Mouse (Mus musculus) intestine, embryonic 14.5 days (tissue): ENCODE data around the gene Tmem74b. TPM values are rescaled to one million over a fixed set of nuclear protein-coding genes. Genes with fewer than 3 reads are reported as not detected.

ENCODE experiments used
- ATAC-seq: fragments of 200-750 bp; cut with Nextera tagmentation; replicated peaks from 2 replicates; pipeline ENCODE4 v1.8.0; 2017; ENCODE audit warnings: low read depth, moderate number of reproducible peaks, moderate TSS enrichment, moderate library complexity; ENCODE audit not compliant: low FRiP score, low TSS enrichment
- DNase-seq: peaks from one replicate; pipeline ENCODE4 v3.0.0-alpha.2; 2018; ENCODE audit warnings: low spot score
- H3K27ac ChIP-seq: fragments of 300-500 bp; sonication (generic); 2 replicates; pipeline ENCODE4 v1.5.1; 2014; ENCODE audit warnings: low read depth, mild to moderate bottlenecking, control low read depth
- H3K27me3 ChIP-seq: fragments of 300-500 bp; sonication (generic); replicated peaks from 2 replicates; pipeline ENCODE4 v1.6.1; 2014; ENCODE audit warnings: low read length, control low read depth; ENCODE audit not compliant: control insufficient read depth, insufficient read depth
- H3K36me3 ChIP-seq: fragments of 300-500 bp; sonication (generic); 2 replicates; pipeline ENCODE4 v1.6.1; 2014; ENCODE audit warnings: low read length, control low read depth; ENCODE audit not compliant: control insufficient read depth, insufficient read depth
- H3K4me1 ChIP-seq: fragments of 300-500 bp; sonication (generic); replicated peaks from 2 replicates; pipeline ENCODE4 v1.6.1; 2014; ENCODE audit warnings: low read length, control low read depth, mixed read lengths; ENCODE audit not compliant: control insufficient read depth, insufficient read depth
- H3K4me2 ChIP-seq: fragments of 300-500 bp; sonication (generic); 2 replicates; pipeline ENCODE4 v1.6.1; 2014; ENCODE audit warnings: low read length
- H3K4me3 ChIP-seq: fragments of 300-500 bp; sonication (generic); 2 replicates; pipeline ENCODE4 v1.5.1; 2014; ENCODE audit warnings: low read depth, low read length, control low read depth, mixed read lengths
- H3K9ac ChIP-seq: fragments of 300-500 bp; sonication (generic); 2 replicates; pipeline ENCODE4 v1.6.1; 2014; ENCODE audit warnings: mild to moderate bottlenecking, low read length
- H3K9me3 ChIP-seq: fragments of 300-500 bp; sonication (generic); 2 replicates; pipeline ENCODE4 v1.6.1; 2016; ENCODE audit warnings: low read length, control low read depth; ENCODE audit not compliant: control insufficient read depth
- WGBS: fragments of 180-500 bp; shearing (Covaris S2); extraction: QIAGEN DNeasy Blood & Tissue Kit; methylation state at CpG from one replicate; pipeline ENCODE4 v1.1.7; 2014; 5-methylcytosine and 5-hydroxymethylcytosine counted together
- polyA plus RNA-seq: library from polyadenylated mRNA; unstranded; fragments of >200 nt; fragmentation: Nextera tagmentation; extraction: Ambion mirVana; gene quantifications from 2 replicates; pipeline ENCODE4 v1.2.1, GENCODE M21; 2014

Tmem74b gene
- 2.3 and 2.7 TPM in 2 replicates for polyA plus RNA-seq

DNA sequence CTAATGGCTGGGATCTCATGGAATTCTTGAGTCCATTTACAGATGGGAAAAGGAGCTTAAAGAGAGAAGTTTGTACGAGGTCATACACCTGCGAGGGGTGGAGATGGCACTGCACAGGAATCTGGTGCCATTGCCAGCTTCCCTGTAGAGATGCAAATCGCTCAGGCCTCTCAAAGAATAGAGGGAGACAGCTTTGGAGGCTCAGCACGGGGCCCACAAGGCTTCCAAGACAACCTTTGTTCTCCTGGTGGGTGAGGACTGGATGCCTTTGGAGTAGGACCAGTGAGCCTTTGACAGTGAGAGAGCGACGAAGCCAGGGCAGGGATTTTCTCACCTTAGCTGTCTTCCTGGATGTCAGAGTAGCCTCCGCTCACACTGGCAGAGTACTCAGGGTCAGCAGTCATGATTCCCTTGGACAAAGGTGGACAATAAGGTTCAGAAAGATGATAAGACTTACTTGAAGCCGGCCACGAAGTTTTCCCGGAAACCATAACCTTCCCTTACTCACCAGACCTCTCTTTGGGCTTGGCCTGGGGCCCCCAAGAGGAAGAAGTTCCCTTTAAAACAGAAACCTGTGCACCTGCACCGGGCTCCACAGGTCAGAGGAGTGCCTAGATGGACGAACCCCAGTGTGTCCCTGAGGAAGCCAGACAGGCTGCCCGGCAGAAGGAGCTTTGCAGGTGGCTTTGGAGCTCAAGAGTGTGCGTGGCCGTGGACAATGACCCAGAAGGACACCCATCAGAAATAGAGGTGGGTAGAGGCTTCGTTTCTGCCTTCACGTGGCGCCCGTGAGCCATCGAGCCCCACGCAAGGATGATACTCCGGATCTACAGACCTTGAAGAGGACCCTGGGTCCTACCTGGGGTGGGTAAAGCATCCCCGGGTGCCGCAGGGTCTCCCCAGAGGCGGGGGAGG is at the start of gene Tmem74b:
Tmem74b (plus strand) TSS at position 778 of the 915 bp plus-strand sequence.
- DNase-seq (peak; percentile 64), ATAC-seq (peak; percentile 20; the same call in 1 of the 2 replicates)
- no peaks in the 10 kb centered on the region for H3K4me1 ChIP-seq
- WGBS, result 5% methylated on average over 25 of the region's 25 CpGs
- peaks cover 26% of the 10 kb centered on the region; the same call in 1 of the 2 replicates for H3K27me3 ChIP-seq
- H3K4me3 ChIP-seq, result peak within 1 kb of the TSS; percentile 48
- H3K9ac ChIP-seq, result peak within 1 kb of the TSS; percentile 61
- H3K27ac ChIP-seq, result no peak within 1 kb of the TSS
- H3K4me2 ChIP-seq, result peak within 1 kb of the TSS; percentile 98
- no peaks in the 10 kb centered on the region for H3K9me3 ChIP-seq
- no peaks in the 10 kb centered on the region for H3K36me3 ChIP-seq

GRCm38 (mm10) chr2:151652053-151652452 is 49.8 kb upstream of the Tmem74b start:
- Histone ChIP-seq H3K9me3 (no peaks in the 10 kb centered on the region), H3K4me3 (no peak overlapping the region), H3K27ac (no peak overlapping the region), H3K4me2 (no peak overlapping the region), H3K9ac (no peak overlapping the region), H3K36me3 (no peaks in the 10 kb centered on the region), H3K27me3 (no peaks in the 10 kb centered on the region), H3K4me1 (no peaks in the 10 kb centered on the region)
- no peak for DNase-seq
- 63% methylated on average over 1 of the region's 1 CpGs for WGBS
- ATAC-seq, result no peak

- DNase-seq (no peak), ATAC-seq (no peak)
- Histone ChIP-seq H3K9me3 (no peaks in the 10 kb centered on the region), H3K9ac (no peak within 1 kb of the TSS), H3K4me3 (no peak within 1 kb of the TSS), H3K4me1 (no peaks in the 10 kb centered on the region), H3K27ac (no peak within 1 kb of the TSS), H3K4me2 (no peak within 1 kb of the TSS), H3K27me3 (peaks cover 10% of the 10 kb centered on the region; the same call in 1 of the 2 replicates), H3K36me3 (no peaks in the 10 kb centered on the region)
- 76% methylated on average over 3 of the region's 3 CpGs for WGBS
These were observed 33.4 kb upstream of the Tmem74b start, which contains the start of gene Rad21l for GRCm38 (mm10) chr2:151668433-151668832. TSS of gene Rad21l (minus strand) at chr2:151668533.

DNA sequence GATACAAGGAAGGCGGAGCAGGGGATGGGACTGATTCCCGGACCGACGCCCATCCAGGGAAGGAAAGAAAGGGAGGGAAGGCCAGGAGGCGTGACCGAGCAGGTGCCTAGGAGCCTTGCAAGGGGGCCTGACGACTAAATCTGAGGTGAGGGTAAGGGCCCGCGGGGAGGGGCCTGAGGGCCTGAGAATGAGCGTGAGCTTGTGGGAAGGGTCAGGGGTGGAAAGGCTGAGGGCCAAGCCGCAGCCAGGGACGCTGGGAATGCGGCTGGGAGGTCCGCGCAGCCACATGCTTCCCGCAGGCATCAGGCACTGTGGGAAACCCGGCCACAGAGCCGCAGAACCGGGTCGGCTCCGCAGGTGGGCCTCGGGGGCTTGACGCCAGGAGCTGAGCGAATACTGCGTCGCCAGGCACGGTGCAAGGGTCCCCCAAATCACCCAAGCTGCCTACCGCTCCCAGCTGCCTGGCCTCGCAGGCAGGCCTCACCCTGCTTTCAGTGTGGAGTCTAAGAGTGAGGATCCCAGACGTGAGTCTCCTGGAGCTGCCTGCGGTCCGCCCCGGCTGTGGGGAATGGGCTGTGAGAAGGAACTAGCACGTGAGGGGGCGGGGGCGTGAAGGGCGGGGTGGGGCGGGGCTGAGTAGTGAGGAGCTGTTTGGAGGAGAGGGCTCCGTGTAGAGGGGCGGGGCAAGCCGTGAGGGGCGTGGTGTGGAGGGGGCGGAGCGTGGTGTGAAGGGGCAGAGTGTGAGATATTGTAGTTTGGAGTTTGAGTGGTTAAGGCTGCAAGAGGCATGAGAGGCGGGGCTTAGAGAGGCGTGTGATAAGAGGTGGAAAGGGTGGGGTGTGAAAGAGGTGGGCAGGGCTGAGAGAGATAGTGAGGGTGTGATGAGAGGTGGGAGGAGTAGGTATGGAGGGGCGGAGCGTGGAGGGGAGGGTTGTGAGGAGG is 31.5 kb upstream of the Tmem74b start:
- DNase-seq (no peak), ATAC-seq (peak; percentile 43; the same call in 1 of the 2 replicates)
- no peaks in the 10 kb centered on the region for H3K36me3 ChIP-seq
- no peaks in the 10 kb centered on the region for H3K4me1 ChIP-seq
- no peak overlapping the region for H3K27ac ChIP-seq
- 35% methylated on average over 48 of the region's 48 CpGs for WGBS
- no peak overlapping the region for H3K9ac ChIP-seq
- H3K9me3 ChIP-seq, result no peaks in the 10 kb centered on the region
- no peak overlapping the region for H3K4me2 ChIP-seq
- peaks cover 10% of the 10 kb centered on the region; the same call in 1 of the 2 replicates for H3K27me3 ChIP-seq
- H3K4me3 ChIP-seq, result no peak overlapping the region

- Histone ChIP-seq H3K9ac (no peak overlapping the region), H3K27me3 (peaks cover 10% of the 10 kb centered on the region; the same call in 1 of the 2 replicates), H3K4me1 (no peaks in the 10 kb centered on the region), H3K27ac (no peak overlapping the region), H3K4me2 (no peak overlapping the region), H3K36me3 (no peaks in the 10 kb centered on the region), H3K9me3 (no peaks in the 10 kb centered on the region), H3K4me3 (no peak overlapping the region)
- no peak; the same call in 1 of the 2 replicates for ATAC-seq
- no peak for DNase-seq
- 61% methylated on average over 1 of the region's 1 CpGs for WGBS
These were observed 30.9 kb upstream of the Tmem74b start for GRCm38 (mm10) chr2:151670968-151671329.

- Histone ChIP-seq H3K4me2 (no peak overlapping the region), H3K4me1 (no peaks in the 10 kb centered on the region), H3K36me3 (no peaks in the 10 kb centered on the region), H3K9me3 (0 out of 2 replicates have a peak, but pooled peaks cover 3% of the 10 kb centered on the region), H3K9ac (no peak overlapping the region), H3K4me3 (no peak overlapping the region), H3K27ac (no peak overlapping the region), H3K27me3 (no peaks in the 10 kb centered on the region)
- WGBS, result 55% methylated on average over 2 of the region's 2 CpGs
- DNase-seq (no peak), ATAC-seq (no peak)
These were observed 25.6 kb upstream of the Tmem74b start for GRCm38 (mm10) chr2:151676234-151676633.

DNA sequence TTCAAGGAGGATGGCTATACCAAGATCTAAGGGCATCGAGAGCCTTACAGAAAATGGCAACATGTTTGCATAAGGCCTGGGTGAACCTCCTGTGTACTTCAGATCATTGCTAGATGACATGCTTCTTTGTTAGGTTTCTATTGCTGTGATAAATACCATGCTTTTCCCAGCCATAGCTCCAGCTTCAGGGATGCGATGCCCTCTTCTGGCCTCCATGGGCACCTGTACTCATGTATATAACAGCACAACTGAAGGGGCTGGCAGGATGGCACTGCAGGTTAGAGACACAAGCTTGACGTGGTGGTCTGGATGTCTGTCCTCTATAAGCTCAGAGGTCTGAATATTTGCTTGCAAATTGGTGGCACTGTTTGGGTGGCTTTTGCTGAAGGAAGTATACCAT is 19.5 kb upstream of the Tmem74b start:
- 52% methylated on average over 3 of the region's 3 CpGs for WGBS
- ATAC-seq (no peak), DNase-seq (no peak)
- no peaks in the 10 kb centered on the region for H3K36me3 ChIP-seq
- H3K4me1 ChIP-seq, result no peaks in the 10 kb centered on the region
- H3K9me3 ChIP-seq, result 0 out of 2 replicates have a peak, but pooled peaks cover under 1% of the 10 kb centered on the region
- H3K4me3 ChIP-seq, result no peak overlapping the region
- H3K9ac ChIP-seq, result no peak overlapping the region
- H3K27me3 ChIP-seq, result no peaks in the 10 kb centered on the region
- no peak overlapping the region for H3K27ac ChIP-seq
- no peak overlapping the region for H3K4me2 ChIP-seq

- H3K36me3 ChIP-seq, result no peaks in the 10 kb centered on the region
- no peaks in the 10 kb centered on the region for H3K4me1 ChIP-seq
- no peaks in the 10 kb centered on the region for H3K27me3 ChIP-seq
- H3K9ac ChIP-seq, result no peak overlapping the region
- no peak for ATAC-seq
- H3K9me3 ChIP-seq, result no peaks in the 10 kb centered on the region
- WGBS, result 83% methylated on average over 4 of the region's 4 CpGs
- no peak overlapping the region for H3K4me3 ChIP-seq
- no peak overlapping the region for H3K4me2 ChIP-seq
- no peak for DNase-seq
- no peak overlapping the region for H3K27ac ChIP-seq
These were observed 18.8 kb upstream of the Tmem74b start for GRCm38 (mm10) chr2:151682976-151683375.
